Mouse (Mus musculus) stomach, embryonic 14.5 days (tissue): ENCODE measurements around the gene Ppfia4. TPM values are rescaled to one million over a fixed set of nuclear protein-coding genes. Genes with fewer than 3 reads are reported as not detected.

Experiments used
- ATAC-seq: fragments of 200-750 bp; cut with Nextera tagmentation; 2 replicates; pipeline ENCODE4 v1.8.0; 2017; ENCODE audit warnings: low read depth, moderate TSS enrichment; ENCODE audit not compliant: insufficient number of reproducible peaks, insufficient read depth, low FRiP score
- H3K27ac ChIP-seq: fragments of 300-500 bp; sonication (generic); 2 replicates; pipeline ENCODE4 v1.5.1; 2014; ENCODE audit warnings: mild to moderate bottlenecking, low read length, moderate library complexity, mixed read lengths
- H3K27me3 ChIP-seq: fragments of 300-500 bp; sonication (generic); 2 replicates; pipeline ENCODE4 v1.6.1; 2014; ENCODE audit warnings: low read length, control low read depth, mixed read lengths; ENCODE audit not compliant: control insufficient read depth, insufficient read depth
- H3K36me3 ChIP-seq: fragments of 300-500 bp; sonication (generic); 2 replicates; pipeline ENCODE4 v1.6.1; 2014; ENCODE audit warnings: mild to moderate bottlenecking, control low read depth, low read length, moderate library complexity, mixed read lengths; ENCODE audit not compliant: control insufficient read depth, insufficient read depth
- H3K4me1 ChIP-seq: fragments of 300-500 bp; sonication (generic); 2 replicates; pipeline ENCODE4 v1.6.1; 2014; ENCODE audit warnings: low read length, control low read depth, mixed read lengths; ENCODE audit not compliant: control insufficient read depth, insufficient read depth
- H3K4me2 ChIP-seq: fragments of 300-500 bp; sonication (generic); replicated peaks from 2 replicates; pipeline ENCODE4 v1.6.1; 2014; ENCODE audit warnings: low read depth, low read length, control low read depth
- H3K4me3 ChIP-seq: fragments of 300-500 bp; sonication (generic); 2 replicates; pipeline ENCODE4 v1.5.1; 2014; ENCODE audit warnings: low read depth, low read length, control low read depth
- H3K9ac ChIP-seq: fragments of 300-500 bp; sonication (generic); replicated peaks from 2 replicates; pipeline ENCODE4 v1.6.1; 2014; ENCODE audit warnings: low read depth, mild to moderate bottlenecking, control low read depth, low read length, moderate library complexity, mixed read lengths
- H3K9me3 ChIP-seq: fragments of 300-500 bp; sonication (generic); 2 replicates; pipeline ENCODE4 v1.6.1; 2016; ENCODE audit warnings: low read depth, low read length, control low read depth; ENCODE audit not compliant: control insufficient read depth
- WGBS: fragments of 180-500 bp; shearing (Covaris S2); extraction: QIAGEN DNeasy Blood & Tissue Kit; methylation state at CpG from one replicate; pipeline ENCODE4 v1.1.7; 2014; 5-methylcytosine and 5-hydroxymethylcytosine counted together
- polyA plus RNA-seq: library from polyadenylated mRNA; unstranded; fragments of >200 nt; fragmentation: Nextera tagmentation; extraction: Ambion mirVana; gene quantifications from 2 replicates; pipeline ENCODE4 v1.2.1, GENCODE M21; 2014

Ppfia4 gene
- polyA plus RNA-seq, 1 experiment from 2014 or later: 5.7 TPM

- WGBS: 10% methylated on average over 54 of the region's 59 CpGs
- H3K4me2 ChIP-seq: peak overlapping the region; percentile 95
- H3K9ac ChIP-seq: peak overlapping the region; percentile 46; the same call in 1 of the 2 replicates
- ATAC-seq: peak; percentile 60; the same call in 1 of the 2 replicates
- 0 out of 2 replicates have a peak, but pooled peaks cover 2% of the 10 kb centered on the region for H3K27me3 ChIP-seq
- H3K36me3 ChIP-seq: no peaks in the 10 kb centered on the region
- H3K27ac ChIP-seq: no peak overlapping the region
- 0 out of 2 replicates have a peak, but pooled peaks cover 7% of the 10 kb centered on the region for H3K4me1 ChIP-seq
- H3K4me3 ChIP-seq: peak overlapping the region; percentile 49
- 0 out of 2 replicates have a peak, but pooled peaks cover 2% of the 10 kb centered on the region for H3K9me3 ChIP-seq
Observed at GRCm38 (mm10) chr1:134298636-134299411, 33.9 kb downstream of the Ppfia4 start.

- Histone ChIP-seq H3K27ac (no peak overlapping the region), H3K4me3 (no peak overlapping the region), H3K36me3 (no peaks in the 10 kb centered on the region), H3K9ac (no peak overlapping the region), H3K4me1 (0 out of 2 replicates have a peak, but pooled peaks cover 4% of the 10 kb centered on the region), H3K4me2 (no peak overlapping the region), H3K9me3 (0 out of 2 replicates have a peak, but pooled peaks cover 2% of the 10 kb centered on the region), H3K27me3 (0 out of 2 replicates have a peak, but pooled peaks cover 2% of the 10 kb centered on the region)
- 83% methylated on average over 8 of the region's 8 CpGs for WGBS
- no peak for ATAC-seq
Observed at GRCm38 (mm10) chr1:134297265-134297664, 35.5 kb downstream of the Ppfia4 start.

GRCm38 (mm10) chr1:134293738-134294604 is 38.8 kb downstream of the Ppfia4 start:
- Histone ChIP-seq H3K27me3 (no peaks in the 10 kb centered on the region), H3K9me3 (0 out of 2 replicates have a peak, but pooled peaks cover 2% of the 10 kb centered on the region), H3K4me2 (no peak overlapping the region), H3K27ac (no peak overlapping the region), H3K36me3 (no peaks in the 10 kb centered on the region), H3K4me3 (no peak overlapping the region), H3K9ac (no peak overlapping the region), H3K4me1 (no peaks in the 10 kb centered on the region; the same call in 1 of the 2 replicates)
- ATAC-seq: no peak
- WGBS: 75% methylated on average over 3 of the region's 3 CpGs

GRCm38 (mm10) chr1:134293276-134293675 is 39.5 kb downstream of the Ppfia4 start:
- 0 out of 2 replicates have a peak, but pooled peaks cover 2% of the 10 kb centered on the region for H3K9me3 ChIP-seq
- no peaks in the 10 kb centered on the region; the same call in 1 of the 2 replicates for H3K4me1 ChIP-seq
- H3K27ac ChIP-seq: no peak overlapping the region
- no peak for ATAC-seq
- no peak overlapping the region for H3K4me3 ChIP-seq
- no peak overlapping the region for H3K9ac ChIP-seq
- 86% methylated on average over 7 of the region's 7 CpGs for WGBS
- no peak overlapping the region for H3K4me2 ChIP-seq
- H3K36me3 ChIP-seq: no peaks in the 10 kb centered on the region
- H3K27me3 ChIP-seq: no peaks in the 10 kb centered on the region

- Histone ChIP-seq H3K4me1 (no peaks in the 10 kb centered on the region; the same call in 1 of the 2 replicates), H3K4me2 (no peak overlapping the region), H3K9me3 (0 out of 2 replicates have a peak, but pooled peaks cover 2% of the 10 kb centered on the region), H3K27ac (no peak overlapping the region), H3K36me3 (no peaks in the 10 kb centered on the region), H3K4me3 (no peak overlapping the region), H3K27me3 (no peaks in the 10 kb centered on the region), H3K9ac (no peak overlapping the region)
- no peak for ATAC-seq
- WGBS: 49% methylated on average over 9 of the region's 9 CpGs
Observed at GRCm38 (mm10) chr1:134292601-134293000, 40.1 kb downstream of the Ppfia4 start.

GRCm38 (mm10) chr1:134292073-134292472 is 40.7 kb downstream of the Ppfia4 start:
- WGBS: 20% methylated on average over 5 of the region's 5 CpGs
- 0 out of 2 replicates have a peak, but pooled peaks cover 2% of the 10 kb centered on the region for H3K9me3 ChIP-seq
- no peak overlapping the region for H3K4me2 ChIP-seq
- no peak for ATAC-seq
- no peaks in the 10 kb centered on the region for H3K27me3 ChIP-seq
- no peak overlapping the region for H3K9ac ChIP-seq
- no peaks in the 10 kb centered on the region for H3K36me3 ChIP-seq
- no peak overlapping the region for H3K4me3 ChIP-seq
- H3K4me1 ChIP-seq: no peaks in the 10 kb centered on the region; the same call in 1 of the 2 replicates
- H3K27ac ChIP-seq: no peak overlapping the region

- Histone ChIP-seq H3K9me3 (0 out of 2 replicates have a peak, but pooled peaks cover 2% of the 10 kb centered on the region), H3K27ac (no peak overlapping the region), H3K9ac (no peak overlapping the region), H3K4me3 (no peak overlapping the region), H3K36me3 (no peaks in the 10 kb centered on the region), H3K27me3 (no peaks in the 10 kb centered on the region), H3K4me2 (no peak overlapping the region), H3K4me1 (no peaks in the 10 kb centered on the region; the same call in 1 of the 2 replicates)
- 79% methylated on average over 8 of the region's 8 CpGs for WGBS
- ATAC-seq: no peak
Observed at GRCm38 (mm10) chr1:134291555-134291954, 41.2 kb downstream of the Ppfia4 start.

- ATAC-seq: no peak
- WGBS: 64% methylated on average over 5 of the region's 5 CpGs
Observed at GRCm38 (mm10) chr1:134290909-134291308, 41.8 kb downstream of the Ppfia4 start.

More at GRCm38 (mm10) chr1:134290909-134291308, 41.8 kb downstream of the Ppfia4 start:
- no peaks in the 10 kb centered on the region; the same call in 1 of the 2 replicates for H3K4me1 ChIP-seq
- H3K9ac ChIP-seq: no peak overlapping the region
- no peak overlapping the region for H3K4me3 ChIP-seq
- no peaks in the 10 kb centered on the region for H3K36me3 ChIP-seq
- 0 out of 2 replicates have a peak, but pooled peaks cover 2% of the 10 kb centered on the region for H3K9me3 ChIP-seq
- H3K4me2 ChIP-seq: no peak overlapping the region
- no peaks in the 10 kb centered on the region for H3K27me3 ChIP-seq
- H3K27ac ChIP-seq: no peak overlapping the region
